Mouse (Mus musculus) intestine, postnatal 0 days (tissue): ENCODE data around the gene Tm6sf1. TPM values are rescaled to one million over a fixed set of nuclear protein-coding genes. Genes with fewer than 3 reads are reported as not detected.

Experiments used
- ATAC-seq: fragments of 200-750 bp; cut with Nextera tagmentation; 2 replicates; pipeline ENCODE4 v1.8.0; 2017; ENCODE audit warnings: mild to moderate bottlenecking, moderate TSS enrichment, moderate library complexity
- H3K27ac ChIP-seq: fragments of 300-500 bp; sonication (generic); 2 replicates; pipeline ENCODE4 v1.5.1; 2014; ENCODE audit warnings: mild to moderate bottlenecking, low read depth, low read length, moderate library complexity
- H3K27me3 ChIP-seq: fragments of 300-500 bp; sonication (generic); replicated peaks from 2 replicates; pipeline ENCODE4 v1.6.1; 2014; ENCODE audit warnings: low read length, mixed read lengths; ENCODE audit not compliant: control insufficient read depth, insufficient read depth
- H3K36me3 ChIP-seq: fragments of 300-500 bp; sonication (generic); 2 replicates; pipeline ENCODE4 v1.6.1; 2014; ENCODE audit warnings: mild to moderate bottlenecking, moderate library complexity; ENCODE audit not compliant: control insufficient read depth, insufficient read depth
- H3K4me1 ChIP-seq: fragments of 300-500 bp; sonication (generic); replicated peaks from 2 replicates; pipeline ENCODE4 v1.6.1; 2014; ENCODE audit warnings: antibody characterized with exemption, low read length, mixed read lengths; ENCODE audit not compliant: control insufficient read depth, insufficient read depth
- H3K4me2 ChIP-seq: fragments of 300-500 bp; sonication (generic); replicated peaks from 2 replicates; pipeline ENCODE4 v1.6.1; 2014; ENCODE audit warnings: low read depth, mild to moderate bottlenecking, moderate library complexity
- H3K4me3 ChIP-seq: fragments of 300-500 bp; sonication (generic); 2 replicates; pipeline ENCODE4 v1.5.1; 2014; ENCODE audit warnings: low read depth, low read length
- H3K9ac ChIP-seq: fragments of 300-500 bp; sonication (generic); 2 replicates; pipeline ENCODE4 v1.6.1; 2014; ENCODE audit warnings: mild to moderate bottlenecking, low read depth, low read length
- H3K9me3 ChIP-seq: fragments of 300-500 bp; sonication (generic); 2 replicates; pipeline ENCODE4 v1.6.1; 2016; ENCODE audit warnings: mixed run types; ENCODE audit not compliant: control insufficient read depth
- CTCF ChIP-seq: sonication (generic); IDR thresholded peaks from 2 replicates; pipeline ENCODE4 v1.5.1; 2016; ENCODE audit warnings: low read depth, mild to moderate bottlenecking, control low read depth, antibody characterized with exemption, moderate library complexity
- WGBS: fragments of 180-500 bp; shearing (Covaris S2); extraction: QIAGEN DNeasy Blood & Tissue Kit; methylation state at CpG from one replicate; pipeline ENCODE4 v1.1.7; 2014; 5-methylcytosine and 5-hydroxymethylcytosine counted together
- polyA plus RNA-seq: library from polyadenylated mRNA; unstranded; fragments of >200 nt; fragmentation: Nextera tagmentation; extraction: Ambion mirVana; gene quantifications from 2 replicates; pipeline ENCODE4 v1.2.1, GENCODE M21; 2015

Gene Tm6sf1
- polyA plus RNA-seq, result 16.5 and 17.8 TPM in 2 replicates

GRCm38 (mm10) chr7:81858968-81859721, at the start of gene Tm6sf1:
Gene Tm6sf1 (plus strand): TSS chr7:81859001.
- peak within 1 kb of the TSS; percentile 46 for H3K4me3 ChIP-seq
- H3K36me3 ChIP-seq, result no peaks in the 10 kb centered on the region
- H3K9ac ChIP-seq, result peak within 1 kb of the TSS; percentile 49
- H3K9me3 ChIP-seq, result no peaks in the 10 kb centered on the region
- under 1% methylated on average over 64 of the region's 64 CpGs for WGBS
- TF ChIP-seq CTCF, result no peak
- H3K27ac ChIP-seq, result no peak within 1 kb of the TSS
- H3K4me2 ChIP-seq, result peak within 1 kb of the TSS; percentile 68
- H3K27me3 ChIP-seq, result peaks cover 22% of the 10 kb centered on the region
- no peaks in the 10 kb centered on the region for H3K4me1 ChIP-seq
- 0 out of 2 replicates have a peak, but pooled peaks have one; percentile 46 for ATAC-seq

DNA sequence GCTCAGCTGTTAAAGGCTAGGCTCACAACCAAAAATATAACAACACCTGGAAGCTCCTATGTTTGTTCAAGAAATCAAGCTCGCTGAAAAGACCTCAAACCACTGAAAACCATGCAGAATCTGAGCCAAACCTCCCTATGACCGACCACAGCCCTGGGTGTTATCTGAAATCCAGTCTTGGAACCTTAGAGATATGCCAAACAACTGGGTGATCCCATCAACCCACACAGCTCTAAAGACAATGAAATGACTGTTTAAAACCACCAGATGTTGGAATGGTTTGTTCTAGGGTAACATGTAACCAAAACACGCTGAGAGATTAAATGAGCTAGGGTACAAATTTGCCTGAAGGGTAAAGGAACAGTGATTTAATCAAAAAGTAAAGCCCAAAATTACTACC, 33.9 kb upstream of the Tm6sf1 start:
- H3K9ac ChIP-seq, result no peak overlapping the region
- no peak overlapping the region for H3K4me2 ChIP-seq
- H3K4me3 ChIP-seq, result no peak overlapping the region
- ATAC-seq, result no peak
- H3K9me3 ChIP-seq, result no peaks in the 10 kb centered on the region
- H3K27me3 ChIP-seq, result no peaks in the 10 kb centered on the region
- H3K27ac ChIP-seq, result no peak overlapping the region
- H3K4me1 ChIP-seq, result 0 out of 2 replicates have a peak, but pooled peaks cover 14% of the 10 kb centered on the region
- WGBS, result 47% methylated on average over 3 of the region's 3 CpGs
- H3K36me3 ChIP-seq, result no peaks in the 10 kb centered on the region
- TF ChIP-seq CTCF, result no peak

GRCm38 (mm10) chr7:81825381-81825780, 33.4 kb upstream of the Tm6sf1 start:
- no peak overlapping the region for H3K9ac ChIP-seq
- no peak for TF ChIP-seq CTCF
- H3K36me3 ChIP-seq, result no peaks in the 10 kb centered on the region
- H3K4me3 ChIP-seq, result no peak overlapping the region
- WGBS, result 9% methylated on average over 3 of the region's 3 CpGs
- H3K27ac ChIP-seq, result no peak overlapping the region
- 0 out of 2 replicates have a peak, but pooled peaks cover 14% of the 10 kb centered on the region for H3K4me1 ChIP-seq
- no peaks in the 10 kb centered on the region for H3K27me3 ChIP-seq
- H3K4me2 ChIP-seq, result peak overlapping the region; percentile 37
- no peaks in the 10 kb centered on the region for H3K9me3 ChIP-seq
- ATAC-seq, result no peak

GRCm38 (mm10) chr7:81827806-81828667, 30.8 kb upstream of the Tm6sf1 start:
- H3K9ac ChIP-seq, result peak overlapping the region; percentile 86
- WGBS, result 17% methylated on average over 17 of the region's 17 CpGs
- H3K4me1 ChIP-seq, result 0 out of 2 replicates have a peak, but pooled peaks cover 14% of the 10 kb centered on the region
- no peaks in the 10 kb centered on the region for H3K9me3 ChIP-seq
- no peaks in the 10 kb centered on the region for H3K36me3 ChIP-seq
- H3K4me2 ChIP-seq, result peak overlapping the region; percentile 70
- peak overlapping the region; percentile 91 for H3K27ac ChIP-seq
- no peak for ATAC-seq
- H3K4me3 ChIP-seq, result peak overlapping the region; percentile 69
- no peak for TF ChIP-seq CTCF
- no peaks in the 10 kb centered on the region for H3K27me3 ChIP-seq

DNA sequence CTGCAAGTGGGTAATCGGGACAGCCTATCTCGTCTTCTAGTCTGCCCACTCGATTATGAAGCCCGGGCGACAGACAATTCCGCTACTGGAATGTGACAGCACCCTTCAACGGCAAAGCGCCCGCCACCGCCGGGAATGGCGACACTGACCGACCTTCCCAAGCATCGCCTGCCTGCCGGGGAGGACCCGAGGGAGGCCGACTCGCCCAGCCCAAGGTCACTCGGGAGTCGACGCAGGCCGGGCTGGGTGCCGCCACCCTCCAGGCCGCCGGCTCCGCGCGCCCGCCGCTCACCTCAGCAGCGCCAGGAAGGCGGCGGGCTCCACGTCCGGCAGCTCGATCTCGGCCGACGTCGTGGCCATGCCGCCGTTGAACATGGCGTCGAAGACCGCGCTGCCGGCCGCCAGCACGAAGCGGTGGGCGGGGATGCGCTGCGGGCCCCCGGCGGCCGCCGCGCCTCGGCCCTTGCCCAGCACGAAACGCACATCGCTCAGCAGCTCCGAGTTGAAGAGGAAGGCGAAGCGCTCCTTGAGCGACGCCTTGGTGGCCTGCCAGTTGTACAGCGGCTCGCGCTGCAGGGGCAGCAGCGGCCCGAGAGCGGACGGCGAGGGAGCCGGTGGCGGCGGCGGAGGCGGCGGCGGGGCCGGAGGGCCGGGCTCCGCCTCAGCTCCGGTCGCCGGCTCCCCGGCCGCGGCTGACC, 30.0 kb upstream of the Tm6sf1 start:
- 0 out of 2 replicates have a peak, but pooled peaks cover 14% of the 10 kb centered on the region for H3K4me1 ChIP-seq
- under 1% methylated on average over 66 of the region's 91 CpGs for WGBS
- H3K9ac ChIP-seq, result peak overlapping the region; percentile 86
- H3K4me2 ChIP-seq, result peak overlapping the region; percentile 70
- no peaks in the 10 kb centered on the region for H3K27me3 ChIP-seq
- H3K4me3 ChIP-seq, result peak overlapping the region; percentile 69
- H3K36me3 ChIP-seq, result no peaks in the 10 kb centered on the region
- peak; percentile 62 for ATAC-seq
- no peak for TF ChIP-seq CTCF
- peak overlapping the region; percentile 91 for H3K27ac ChIP-seq
- H3K9me3 ChIP-seq, result no peaks in the 10 kb centered on the region
